Mouse (Mus musculus) G1E (cell line): ENCODE data around the gene Shank3.

ENCODE experiments used
- CTCF ChIP-seq: IDR thresholded peaks from 2 replicates; pipeline ENCODE4 v1.5.1; 2012; ENCODE audit warnings: low read depth, low read length, inconsistent platforms, mixed read lengths
- GATA1 ChIP-seq: IDR thresholded peaks from 2 replicates; pipeline ENCODE4 v1.6.1; 2012; ENCODE audit warnings: borderline replicate concordance, low read length, inconsistent platforms, mixed read lengths
- POLR2AphosphoS5 ChIP-seq: IDR thresholded peaks from 2 replicates; pipeline ENCODE4 v1.6.1; 2012; ENCODE audit warnings: low read depth, low read length, inconsistent platforms; ENCODE audit not compliant: insufficient replicate concordance
- TAL1 ChIP-seq: conservative IDR thresholded peaks from 2 replicates; pipeline ENCODE4 v1.6.1; 2012; ENCODE audit warnings: low read depth, low read length, inconsistent platforms, mixed read lengths

- no peak for TF ChIP-seq CTCF
- TF ChIP-seq TAL1: no peak
- TF ChIP-seq POLR2AphosphoS5: no peak
- TF ChIP-seq GATA1: no peak
Observed at GRCm38 (mm10) chr15:89504838-89505237, 5.4 kb downstream of the Shank3 start.
